Mouse (Mus musculus): ENCODE data around the gene Fitm1. TPM values are rescaled to one million over a fixed set of nuclear protein-coding genes. Genes with fewer than 3 reads are reported as not detected.

Gene Fitm1
- polyA plus RNA-seq, 1 experiment: not detected

DNA sequence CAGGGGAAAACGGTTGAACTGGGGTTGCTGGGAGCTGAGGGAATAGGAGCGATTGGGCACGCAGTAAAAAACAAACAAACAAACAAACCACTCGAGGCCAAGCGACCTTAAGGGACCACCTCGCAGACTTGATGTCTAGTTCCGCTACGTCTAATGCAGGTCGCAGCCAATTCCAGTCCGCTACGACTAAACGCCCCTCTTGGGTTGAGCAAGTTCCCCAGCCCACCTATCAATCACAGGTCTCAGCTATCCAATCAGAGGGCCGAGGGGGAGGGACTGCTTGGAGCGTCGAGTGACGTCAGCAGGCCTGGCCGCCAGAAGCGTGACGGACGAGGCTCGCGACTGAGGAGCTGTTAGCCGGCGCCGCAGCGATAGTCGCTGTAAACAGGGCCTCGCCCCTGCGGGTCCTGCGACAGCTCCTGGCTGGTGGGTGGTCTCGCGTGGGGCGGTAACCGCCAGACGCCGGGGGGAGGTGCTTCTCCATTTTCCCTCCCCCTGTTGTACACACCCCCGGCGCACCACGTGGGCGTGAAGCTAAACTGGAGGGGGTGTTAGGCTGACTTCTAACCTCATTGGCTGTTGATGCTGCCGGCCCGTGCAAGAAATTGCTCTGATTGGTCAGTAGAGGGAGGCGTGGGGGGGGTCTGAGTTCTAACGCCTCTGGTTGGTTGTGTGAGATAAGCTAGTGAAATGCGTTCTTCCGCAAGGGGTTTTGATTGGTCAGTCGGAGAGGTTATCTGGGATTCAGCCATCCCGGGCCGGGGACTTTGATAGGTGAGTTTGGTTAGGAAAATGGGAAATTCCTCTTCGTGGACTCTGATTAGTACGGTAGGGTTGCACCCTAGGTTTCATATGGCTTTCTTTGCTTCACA, 15.0 kb upstream of the Fitm1 start, which contains the start of gene A730061H03Rik:
A730061H03Rik (minus strand) TSS at position 205 of the 872 bp plus-strand sequence.
- peaks cover 42% of the 10 kb centered on the region for H3K36me3 ChIP-seq (ENCODE audit: control insufficient read depth)
- no peaks in the 10 kb centered on the region for H3K27me3 ChIP-seq (ENCODE audit: control insufficient read depth)
- peaks cover 2% of the 10 kb centered on the region; the same call in 1 of the 2 replicates for H3K9me3 ChIP-seq (ENCODE audit: control insufficient read depth, low read length)
- peak; percentile 50 for TF ChIP-seq GATA1 (IDR thresholded peaks at IDR 0.05; ENCODE audit: low read length)
- TF ChIP-seq TAL1 (IDR thresholded peaks at IDR 0.05; ENCODE audit: low read length): no peak
- peaks cover 65% of the 10 kb centered on the region for H3K4me1 ChIP-seq (ENCODE audit: control insufficient read depth)
- H3K4me3 ChIP-seq (replicated peaks): peak within 1 kb of the TSS; percentile 68

DNA sequence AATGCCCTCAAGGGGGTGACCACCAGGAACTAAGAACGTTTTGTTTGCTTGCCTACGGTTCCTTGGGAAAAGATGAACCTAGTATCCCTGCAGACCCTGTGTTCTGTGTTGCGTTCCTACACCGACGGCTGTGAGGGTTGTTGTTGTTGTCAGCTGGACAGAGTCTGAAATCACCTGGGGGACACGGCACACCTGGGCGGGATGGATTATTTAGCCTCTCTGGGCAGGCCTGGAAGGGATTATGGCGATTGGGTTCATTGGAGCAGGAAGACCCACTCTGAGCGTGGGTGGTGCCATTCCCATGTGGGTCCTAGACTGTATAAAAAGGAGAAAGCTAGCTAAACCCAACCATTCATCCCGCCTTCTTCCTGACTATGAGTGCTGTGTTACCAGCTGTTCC, 13.6 kb upstream of the Fitm1 start:
- Histone ChIP-seq H3K9me3 (ENCODE audit: control insufficient read depth, low read length) (no peaks in the 10 kb centered on the region), H3K36me3 (ENCODE audit: control insufficient read depth) (peaks cover 57% of the 10 kb centered on the region), H3K4me3 (replicated peaks) (peak overlapping the region; percentile 68), H3K4me1 (ENCODE audit: control insufficient read depth) (peaks cover 52% of the 10 kb centered on the region), H3K27me3 (ENCODE audit: control insufficient read depth) (no peaks in the 10 kb centered on the region)
- TF ChIP-seq TAL1 (IDR thresholded peaks at IDR 0.05; ENCODE audit: low read length) (no peak), GATA1 (IDR thresholded peaks at IDR 0.05; ENCODE audit: low read length) (no peak)

DNA sequence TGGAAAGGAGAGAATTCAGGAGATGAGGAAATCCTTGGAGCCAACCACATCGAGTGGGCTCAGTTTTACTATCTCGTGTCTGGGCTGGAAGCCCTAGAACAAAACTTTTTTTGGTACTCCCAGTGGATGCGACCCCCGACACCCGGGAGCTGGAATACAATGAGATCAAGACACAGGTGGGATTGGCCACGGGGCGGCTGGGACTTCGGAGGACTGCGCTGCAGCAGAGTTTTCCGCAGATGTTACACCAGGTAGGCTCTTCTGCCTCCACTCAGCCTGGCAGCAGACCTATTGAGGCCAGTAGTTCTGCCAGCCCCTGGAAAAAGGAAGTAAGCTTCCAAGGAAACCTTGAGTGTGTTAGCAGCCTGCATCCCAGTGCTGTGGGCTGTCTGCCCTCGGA, 12.2 kb upstream of the Fitm1 start:
- peaks cover 38% of the 10 kb centered on the region for H3K4me1 ChIP-seq (ENCODE audit: control insufficient read depth)
- peaks cover 70% of the 10 kb centered on the region for H3K36me3 ChIP-seq (ENCODE audit: control insufficient read depth)
- no peak overlapping the region for H3K4me3 ChIP-seq (replicated peaks)
- H3K9me3 ChIP-seq (ENCODE audit: control insufficient read depth, low read length): no peaks in the 10 kb centered on the region
- H3K27me3 ChIP-seq (ENCODE audit: control insufficient read depth): no peaks in the 10 kb centered on the region
- no peak for TF ChIP-seq TAL1 (IDR thresholded peaks at IDR 0.05; ENCODE audit: low read length)
- no peak for TF ChIP-seq GATA1 (IDR thresholded peaks at IDR 0.05; ENCODE audit: low read length)

DNA sequence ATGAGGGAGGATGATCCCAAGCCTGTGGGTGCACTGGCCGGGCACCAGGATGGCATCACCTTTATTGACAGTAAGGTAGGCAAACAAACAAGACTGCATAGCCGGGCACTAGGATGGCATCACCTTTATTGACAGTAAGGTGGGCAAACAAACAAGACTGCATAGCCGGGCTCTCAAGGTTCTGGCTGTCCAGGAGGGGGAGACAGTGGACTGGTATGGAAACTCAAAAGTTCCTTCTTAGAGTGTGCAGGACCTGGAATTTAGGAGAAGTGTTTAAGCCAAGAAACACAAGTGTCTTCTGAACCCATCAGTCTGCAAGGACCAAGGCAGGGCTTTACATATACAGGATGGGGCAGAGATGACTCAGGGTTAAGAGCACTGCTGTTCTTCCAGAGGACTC, 9.7 kb upstream of the Fitm1 start:
- Histone ChIP-seq H3K4me1 (ENCODE audit: control insufficient read depth) (peaks cover 26% of the 10 kb centered on the region), H3K36me3 (ENCODE audit: control insufficient read depth) (peaks cover 93% of the 10 kb centered on the region), H3K27me3 (ENCODE audit: control insufficient read depth) (no peaks in the 10 kb centered on the region)

DNA sequence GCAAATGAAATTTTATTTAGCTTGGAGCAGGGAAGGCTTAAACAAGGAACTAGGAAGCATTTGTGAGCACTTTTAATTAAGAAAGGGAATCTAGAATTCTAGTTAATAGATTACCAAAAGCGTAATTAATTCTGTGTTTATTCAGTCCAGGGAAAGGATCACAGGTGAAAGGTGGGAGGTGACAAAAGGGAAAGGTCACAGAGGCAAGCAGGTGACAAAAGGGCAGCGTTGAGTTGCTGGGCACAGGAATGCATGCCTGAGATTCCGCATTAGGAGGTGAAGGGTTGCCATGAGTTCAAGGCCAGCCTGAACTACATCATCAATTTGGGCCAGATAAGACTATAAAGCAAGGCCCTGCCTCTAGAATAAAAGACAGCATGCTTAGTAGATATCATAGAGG, 7.9 kb upstream of the Fitm1 start:
- H3K4me1 ChIP-seq (ENCODE audit: control insufficient read depth): peaks cover 21% of the 10 kb centered on the region
- H3K9me3 ChIP-seq (ENCODE audit: control insufficient read depth, low read length): no peaks in the 10 kb centered on the region
- H3K36me3 ChIP-seq (ENCODE audit: control insufficient read depth): peaks cover 81% of the 10 kb centered on the region
- no peaks in the 10 kb centered on the region for H3K27me3 ChIP-seq (ENCODE audit: control insufficient read depth)
- TF ChIP-seq GATA1 (IDR thresholded peaks at IDR 0.05; ENCODE audit: low read length): no peak
- no peak for TF ChIP-seq TAL1 (IDR thresholded peaks at IDR 0.05; ENCODE audit: low read length)
- no peak overlapping the region for H3K4me3 ChIP-seq (replicated peaks)

More for the DNA sequence above, 9.7 kb upstream of the Fitm1 start:
- TF ChIP-seq TAL1 (IDR thresholded peaks at IDR 0.05; ENCODE audit: low read length) (no peak), GATA1 (IDR thresholded peaks at IDR 0.05; ENCODE audit: low read length) (no peak)
- no peaks in the 10 kb centered on the region for H3K9me3 ChIP-seq (ENCODE audit: control insufficient read depth, low read length)
- H3K4me3 ChIP-seq (replicated peaks): no peak overlapping the region

DNA sequence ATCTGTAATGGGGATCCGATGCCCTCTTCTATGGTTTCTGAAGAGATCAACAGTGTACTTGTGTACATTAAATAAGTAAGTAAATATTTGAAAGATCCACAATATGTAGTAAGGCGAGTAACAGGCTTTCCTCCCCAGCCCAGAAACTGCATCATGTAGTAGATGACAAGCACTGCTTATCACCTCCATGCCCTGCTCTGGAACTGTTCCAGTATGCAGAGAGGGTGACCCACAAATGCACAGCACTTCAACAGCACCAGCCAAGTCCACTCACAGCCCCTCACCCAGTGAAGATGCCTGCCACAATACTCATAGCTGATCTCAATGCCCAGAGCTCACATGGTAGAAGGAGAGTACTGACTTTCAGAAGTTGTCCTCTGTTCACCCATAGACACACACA, 4.8 kb upstream of the Fitm1 start:
- H3K36me3 ChIP-seq (ENCODE audit: control insufficient read depth): peaks cover 50% of the 10 kb centered on the region
- H3K4me3 ChIP-seq (replicated peaks): no peak overlapping the region
- peaks cover 13% of the 10 kb centered on the region for H3K4me1 ChIP-seq (ENCODE audit: control insufficient read depth)
- H3K27me3 ChIP-seq (ENCODE audit: control insufficient read depth): no peaks in the 10 kb centered on the region
- no peak for TF ChIP-seq GATA1 (IDR thresholded peaks at IDR 0.05; ENCODE audit: low read length)
- no peak for TF ChIP-seq TAL1 (IDR thresholded peaks at IDR 0.05; ENCODE audit: low read length)
- no peaks in the 10 kb centered on the region for H3K9me3 ChIP-seq (ENCODE audit: control insufficient read depth, low read length)

DNA sequence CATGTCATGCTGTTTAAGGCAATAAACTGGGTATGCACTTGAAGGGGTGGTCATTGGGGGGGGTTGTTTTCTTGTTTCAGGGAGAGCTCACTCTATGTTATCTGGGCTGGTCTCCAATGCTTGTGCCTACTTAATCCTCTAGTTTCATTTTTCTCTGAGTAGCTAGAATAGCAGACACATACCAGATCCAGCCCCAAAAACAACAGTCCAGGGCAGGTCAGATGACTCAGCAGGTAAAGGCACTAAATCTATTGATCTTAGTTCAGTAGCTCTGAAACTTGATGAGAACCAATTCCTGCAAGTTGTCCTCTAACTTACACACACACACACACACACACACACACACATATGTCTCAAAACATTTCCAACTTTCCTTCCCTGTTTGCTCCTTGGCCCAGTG, 3.7 kb upstream of the Fitm1 start:
- Histone ChIP-seq H3K4me3 (replicated peaks) (no peak overlapping the region), H3K4me1 (ENCODE audit: control insufficient read depth) (peaks cover 20% of the 10 kb centered on the region), H3K27me3 (ENCODE audit: control insufficient read depth) (no peaks in the 10 kb centered on the region), H3K9me3 (ENCODE audit: control insufficient read depth, low read length) (no peaks in the 10 kb centered on the region), H3K36me3 (ENCODE audit: control insufficient read depth) (peaks cover 38% of the 10 kb centered on the region)
- TF ChIP-seq TAL1 (IDR thresholded peaks at IDR 0.05; ENCODE audit: low read length): no peak
- TF ChIP-seq GATA1 (IDR thresholded peaks at IDR 0.05; ENCODE audit: low read length): no peak

DNA sequence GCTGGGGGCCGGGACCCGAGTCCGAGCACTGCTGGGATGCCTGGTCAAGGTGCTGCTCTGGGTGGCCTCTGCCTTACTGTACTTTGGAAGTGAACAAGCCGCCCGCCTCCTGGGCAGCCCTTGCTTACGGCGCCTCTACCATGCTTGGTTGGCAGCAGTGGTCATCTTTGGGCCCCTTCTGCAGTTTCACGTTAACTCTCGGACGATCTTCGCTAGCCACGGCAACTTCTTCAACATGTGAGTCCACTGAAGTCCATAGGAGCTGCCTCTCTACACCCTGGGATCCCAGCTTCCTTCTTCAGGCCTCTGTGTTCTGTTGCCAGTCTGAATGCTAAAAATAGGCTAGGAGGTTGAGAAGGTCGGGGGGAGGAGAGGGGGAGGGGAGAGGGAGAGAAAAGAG, 294 bp downstream of the Fitm1 start:
- no peaks in the 10 kb centered on the region for H3K27me3 ChIP-seq (ENCODE audit: control insufficient read depth)
- H3K4me3 ChIP-seq (replicated peaks): no peak overlapping the region
- peaks cover 11% of the 10 kb centered on the region for H3K36me3 ChIP-seq (ENCODE audit: control insufficient read depth)
- TF ChIP-seq TAL1 (IDR thresholded peaks at IDR 0.05; ENCODE audit: low read length) (no peak), GATA1 (IDR thresholded peaks at IDR 0.05; ENCODE audit: low read length) (no peak)
- no peaks in the 10 kb centered on the region for H3K9me3 ChIP-seq (ENCODE audit: control insufficient read depth, low read length)
- H3K4me1 ChIP-seq (ENCODE audit: control insufficient read depth): peaks cover 48% of the 10 kb centered on the region

DNA sequence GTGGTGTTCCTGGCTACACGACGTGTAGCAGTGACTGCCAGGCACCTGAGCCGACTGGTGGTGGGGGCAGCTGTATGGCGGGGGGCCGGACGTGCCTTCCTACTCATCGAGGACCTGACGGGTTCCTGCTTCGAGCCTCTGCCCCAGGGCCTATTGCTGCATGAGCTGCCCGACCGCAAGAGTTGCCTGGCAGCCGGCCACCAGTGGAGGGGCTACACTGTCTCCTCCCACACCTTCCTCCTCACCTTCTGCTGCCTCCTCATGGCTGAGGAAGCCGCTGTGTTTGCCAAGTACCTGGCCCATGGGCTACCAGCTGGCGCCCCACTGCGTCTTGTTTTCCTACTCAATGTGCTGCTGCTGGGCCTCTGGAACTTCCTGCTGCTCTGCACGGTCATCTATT, 959 bp downstream of the Fitm1 start:
- no peak overlapping the region for H3K4me3 ChIP-seq (replicated peaks)
- no peaks in the 10 kb centered on the region for H3K27me3 ChIP-seq (ENCODE audit: control insufficient read depth)
- peaks cover 48% of the 10 kb centered on the region for H3K4me1 ChIP-seq (ENCODE audit: control insufficient read depth)
- TF ChIP-seq TAL1 (IDR thresholded peaks at IDR 0.05; ENCODE audit: low read length) (no peak), GATA1 (IDR thresholded peaks at IDR 0.05; ENCODE audit: low read length) (no peak)
- no peaks in the 10 kb centered on the region for H3K9me3 ChIP-seq (ENCODE audit: control insufficient read depth, low read length)
- H3K36me3 ChIP-seq (ENCODE audit: control insufficient read depth): peaks cover 17% of the 10 kb centered on the region

Measured in erythroblast, embryonic 14.5 days (primary cell).